Mouse (Mus musculus): ENCODE measurements around the gene Lingo1.

Lingo1 gene

DNA sequence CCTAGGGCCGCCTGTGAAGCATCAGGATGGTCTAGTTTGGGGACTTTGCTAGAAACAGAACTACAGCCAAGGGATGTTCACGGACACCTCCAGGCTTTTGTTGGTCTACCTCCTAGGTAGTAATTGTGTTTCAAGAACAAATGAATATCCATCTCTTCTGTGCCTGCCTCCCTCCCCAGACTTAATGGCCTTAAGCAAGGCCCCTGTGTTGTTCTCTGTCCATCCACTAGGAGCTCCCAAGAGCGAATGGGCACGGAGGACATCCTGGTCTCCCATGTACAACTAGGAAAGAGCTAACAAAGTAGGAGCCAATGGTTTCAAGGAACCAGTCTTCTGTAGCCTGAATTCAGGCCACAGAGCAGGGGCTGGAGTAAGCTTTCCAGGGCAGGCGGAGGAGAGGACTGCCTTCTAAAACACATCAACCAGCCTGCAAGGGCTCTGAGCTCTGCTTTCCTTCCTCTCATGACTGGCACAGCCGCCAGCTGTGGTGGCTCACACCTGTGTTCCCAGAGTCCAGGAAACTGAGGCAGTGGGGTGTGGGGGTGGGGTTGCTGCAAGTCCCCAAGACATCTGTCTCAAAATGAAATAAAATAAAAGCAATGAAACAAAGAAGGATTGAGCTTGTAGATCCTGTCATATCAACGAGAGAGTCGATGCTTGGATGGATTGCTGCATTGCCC is 157.9 kb downstream of the Lingo1 start:
- TF ChIP-seq GATA4 (IDR thresholded peaks at IDR 0.05; ENCODE audit: insufficient replicate concordance, low read length): no peak

DNA sequence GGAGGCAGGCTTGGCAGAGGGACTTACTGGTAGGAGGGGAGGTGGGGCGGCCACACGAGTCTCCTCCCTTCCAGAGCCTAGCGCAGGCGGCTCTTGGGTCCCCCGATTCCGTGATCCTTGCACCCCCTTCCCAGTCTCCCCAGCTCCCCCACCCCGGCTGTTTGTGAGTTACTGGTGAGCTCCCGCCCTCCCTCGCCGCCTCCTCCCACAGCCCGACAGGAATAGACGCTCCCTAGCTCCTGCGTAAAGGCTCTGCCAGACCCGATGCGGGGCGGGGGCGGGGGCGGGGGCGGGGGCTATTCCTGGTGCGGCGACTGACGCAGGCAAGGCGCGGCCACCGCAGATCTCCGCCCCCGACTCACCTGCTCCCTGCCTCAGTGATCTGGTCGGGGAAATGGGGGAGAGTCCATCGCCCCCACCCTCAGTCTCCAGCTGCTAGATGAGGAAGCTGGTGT is 158.8 kb downstream of the Lingo1 start:
- TF ChIP-seq GATA4 (IDR thresholded peaks at IDR 0.05; ENCODE audit: insufficient replicate concordance, low read length): no peak

GRCm38 (mm10) chr9:56636766-56637402 is 159.4 kb downstream of the Lingo1 start:
- no peak for TF ChIP-seq GATA4 (IDR thresholded peaks at IDR 0.05; ENCODE audit: insufficient replicate concordance, low read length)

- TF ChIP-seq GATA4 (IDR thresholded peaks at IDR 0.05; ENCODE audit: insufficient replicate concordance, low read length): peak; percentile 19; the same call in 1 of the 2 replicates
Observed at GRCm38 (mm10) chr9:56636214-56636613, 160.1 kb downstream of the Lingo1 start.

GRCm38 (mm10) chr9:56635498-56636121 is 160.7 kb downstream of the Lingo1 start:
- no peak for TF ChIP-seq GATA4 (IDR thresholded peaks at IDR 0.05; ENCODE audit: insufficient replicate concordance, low read length)

DNA sequence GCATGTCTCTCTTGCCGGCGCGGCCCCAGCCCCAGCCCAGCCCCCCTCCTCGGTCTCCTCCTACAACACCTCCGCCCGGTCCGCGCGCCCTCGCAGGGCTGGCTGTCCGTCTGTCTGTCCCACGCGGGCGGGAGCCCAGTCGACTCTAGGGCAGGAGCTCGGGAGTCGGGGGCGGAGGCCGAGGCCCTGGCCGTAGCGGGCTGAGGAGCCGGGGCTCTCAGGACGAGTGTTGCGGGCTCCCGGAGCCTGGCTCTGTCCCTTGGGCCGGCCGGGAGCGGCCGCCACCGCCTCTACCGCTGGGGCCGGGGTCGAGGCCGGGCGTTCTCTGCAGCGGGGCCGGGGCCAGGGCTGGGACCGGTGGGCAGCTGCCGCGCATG is 161.2 kb downstream of the Lingo1 start:
- no peak for TF ChIP-seq GATA4 (IDR thresholded peaks at IDR 0.05; ENCODE audit: insufficient replicate concordance, low read length)

- TF ChIP-seq GATA4 (IDR thresholded peaks at IDR 0.05; ENCODE audit: insufficient replicate concordance, low read length): no peak
Observed at GRCm38 (mm10) chr9:56634406-56635120, 161.7 kb downstream of the Lingo1 start.

DNA sequence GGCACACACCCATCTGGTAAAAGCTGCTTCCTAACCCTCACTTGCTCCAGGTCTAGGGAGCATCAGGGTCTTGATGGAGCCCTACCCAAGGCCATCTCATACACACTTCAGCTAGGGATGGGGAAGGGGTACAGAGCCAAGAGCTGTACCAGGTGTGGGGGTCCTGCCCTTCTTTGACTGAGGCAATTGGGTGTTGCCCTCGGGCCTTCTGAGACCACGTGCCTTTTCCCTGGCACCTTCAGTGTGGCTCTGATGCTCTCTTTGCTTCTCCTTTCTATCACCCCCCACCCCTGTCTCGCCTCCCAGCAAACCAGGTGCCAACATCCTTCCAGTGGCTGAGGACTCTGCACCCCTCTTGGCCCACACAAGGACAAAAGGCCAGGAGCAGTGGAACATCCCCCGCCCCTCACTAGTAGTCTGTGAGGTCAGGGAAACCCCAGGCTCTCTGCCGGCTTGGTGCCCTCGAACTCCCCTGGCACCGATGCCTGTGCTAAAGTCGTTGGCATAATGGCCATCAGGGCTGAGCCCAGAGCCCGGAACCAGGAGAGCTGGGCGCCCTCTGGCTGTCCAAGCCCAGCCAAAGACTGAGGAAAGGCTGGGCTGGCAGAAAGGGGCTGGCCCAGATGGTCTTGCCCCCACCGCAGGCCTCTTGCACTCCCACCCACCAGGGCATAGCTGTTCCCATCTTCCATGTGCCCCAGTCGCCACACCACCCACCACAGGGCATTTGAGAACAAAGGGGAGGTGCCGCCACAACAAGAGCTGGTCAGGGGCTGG is 162.6 kb downstream of the Lingo1 start:
- TF ChIP-seq GATA4 (IDR thresholded peaks at IDR 0.05; ENCODE audit: insufficient replicate concordance, low read length): no peak

DNA sequence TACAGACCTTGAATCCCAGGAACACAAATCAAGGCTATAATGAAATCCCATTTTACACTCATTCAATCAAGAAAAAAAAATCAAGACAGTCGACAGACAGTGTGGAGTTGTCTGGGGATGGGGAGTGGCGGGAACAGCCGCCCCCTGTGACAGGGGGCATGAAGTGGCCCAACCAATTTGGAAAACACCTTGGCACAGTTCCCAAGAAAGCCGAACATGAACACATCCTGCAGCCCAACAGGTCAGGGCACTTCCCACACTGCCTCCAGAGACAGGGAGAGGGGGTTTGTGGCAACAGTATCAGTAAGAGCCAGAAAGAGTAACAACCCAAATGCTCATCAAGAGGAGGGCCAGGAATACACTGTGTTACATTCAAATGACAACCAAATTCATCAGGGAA is 165.3 kb downstream of the Lingo1 start:
- TF ChIP-seq GATA4 (IDR thresholded peaks at IDR 0.05; ENCODE audit: insufficient replicate concordance, low read length): no peak

DNA sequence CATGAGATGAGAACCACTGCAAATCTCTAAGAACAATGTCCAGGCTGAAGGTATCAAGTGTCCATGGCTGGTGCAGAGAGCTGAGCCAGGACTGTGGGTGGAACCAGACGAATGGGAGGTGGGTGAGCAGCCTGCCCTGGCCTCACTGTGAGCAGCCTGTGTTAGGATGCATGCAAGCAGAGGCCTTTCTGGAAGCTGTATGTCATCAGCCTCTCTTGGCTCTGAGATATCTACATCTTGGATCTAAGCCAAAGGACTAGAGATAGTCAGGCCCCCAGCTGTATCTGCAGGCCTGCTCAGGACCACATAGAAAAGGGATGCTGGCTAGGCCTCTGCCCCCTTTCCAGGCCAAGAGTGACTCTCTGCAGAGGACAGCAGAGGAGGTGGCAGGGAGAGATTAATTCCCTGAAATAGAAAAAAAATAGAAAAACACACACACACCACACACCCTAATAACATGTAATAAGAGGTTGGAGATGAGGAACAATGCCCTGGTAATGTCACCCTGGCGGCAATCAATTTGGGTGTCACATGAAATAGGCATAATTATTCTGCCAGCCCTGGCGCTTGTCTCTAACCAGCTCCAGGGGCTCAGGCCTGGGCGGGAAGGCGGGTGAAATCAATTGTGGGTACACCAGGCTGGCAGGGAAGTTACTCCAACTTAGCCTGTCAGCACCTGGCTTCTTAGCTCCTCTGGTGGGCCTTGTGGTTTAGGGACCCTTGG is 166.4 kb downstream of the Lingo1 start:
- no peak for TF ChIP-seq GATA4 (IDR thresholded peaks at IDR 0.05; ENCODE audit: insufficient replicate concordance, low read length)

GRCm38 (mm10) chr9:56627295-56627694 is 169.0 kb downstream of the Lingo1 start:
- TF ChIP-seq GATA4 (IDR thresholded peaks at IDR 0.05; ENCODE audit: insufficient replicate concordance, low read length): no peak

GRCm38 (mm10) chr9:56624923-56625322 is 171.3 kb downstream of the Lingo1 start:
- no peak for TF ChIP-seq GATA4 (IDR thresholded peaks at IDR 0.05; ENCODE audit: insufficient replicate concordance, low read length)

- TF ChIP-seq GATA4 (IDR thresholded peaks at IDR 0.05; ENCODE audit: insufficient replicate concordance, low read length): no peak
Observed at GRCm38 (mm10) chr9:56623361-56623760, 172.9 kb downstream of the Lingo1 start.

- no peak for TF ChIP-seq GATA4 (IDR thresholded peaks at IDR 0.05; ENCODE audit: insufficient replicate concordance, low read length)
Observed at GRCm38 (mm10) chr9:56622761-56623160, 173.5 kb downstream of the Lingo1 start.
